Mouse (Mus musculus) c-Kit-positive CD71-negative TER-119-negative erythroid progenitor cells, embryonic 14.5 days (primary cell): ENCODE results near the gene Parp8.

ENCODE experiments used
- DNase-seq: peaks from one replicate; pipeline ENCODE4 v3.0.0-alpha.2; 2013; ENCODE audit warnings: low read depth

Gene Parp8

GRCm38 (mm10) chr13:116843937-116844336, 181.4 kb downstream of the Parp8 start:
- no peak for DNase-seq

GRCm38 (mm10) chr13:116830984-116831383, 194.4 kb downstream of the Parp8 start:
- no peak for DNase-seq

DNA sequence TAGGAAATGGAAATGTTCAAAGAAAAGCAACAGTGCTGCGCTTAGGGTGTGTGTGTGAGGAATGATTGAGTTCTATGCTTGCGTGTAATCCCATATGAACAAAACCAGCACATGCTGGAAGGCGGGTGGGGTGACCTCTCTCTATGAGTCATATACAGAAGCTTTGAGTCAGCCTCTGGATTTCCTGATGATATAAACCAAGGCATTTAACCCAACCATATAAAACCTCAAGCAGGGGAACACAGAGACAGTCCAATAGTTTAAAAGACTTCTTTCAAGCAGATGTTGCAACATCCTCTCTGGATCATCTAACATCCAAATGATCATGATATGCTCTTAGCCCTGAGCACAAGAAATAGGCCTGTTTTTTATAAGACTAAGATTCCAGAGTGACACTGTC, 196.3 kb downstream of the Parp8 start:
- DNase-seq, result no peak

GRCm38 (mm10) chr13:116811456-116811855, 213.9 kb downstream of the Parp8 start:
- no peak for DNase-seq
